Mouse (Mus musculus): ENCODE results near the gene Vapa.

Vapa gene

DNA sequence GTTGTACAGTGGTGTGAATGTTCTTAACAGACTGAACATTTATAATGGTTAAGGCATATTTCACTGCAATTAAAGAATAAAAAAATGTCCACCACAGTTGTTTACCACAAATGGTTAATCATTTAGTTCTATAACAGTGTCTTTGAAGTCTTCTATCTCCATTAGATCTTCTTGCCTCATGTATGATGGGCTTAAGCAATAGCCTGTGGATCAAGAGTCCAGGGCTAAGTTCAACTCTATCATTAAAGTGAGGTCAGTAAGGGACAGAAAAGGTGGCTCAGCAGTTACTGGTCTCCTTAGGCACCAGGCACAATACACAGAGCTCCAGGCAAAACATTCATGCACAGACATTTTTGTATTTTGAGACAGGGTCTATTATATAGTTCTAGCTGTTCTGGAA, 9.8 kb upstream of the Vapa start:
- DNase-seq (ENCODE audit: low spot score) = no peak

DNA sequence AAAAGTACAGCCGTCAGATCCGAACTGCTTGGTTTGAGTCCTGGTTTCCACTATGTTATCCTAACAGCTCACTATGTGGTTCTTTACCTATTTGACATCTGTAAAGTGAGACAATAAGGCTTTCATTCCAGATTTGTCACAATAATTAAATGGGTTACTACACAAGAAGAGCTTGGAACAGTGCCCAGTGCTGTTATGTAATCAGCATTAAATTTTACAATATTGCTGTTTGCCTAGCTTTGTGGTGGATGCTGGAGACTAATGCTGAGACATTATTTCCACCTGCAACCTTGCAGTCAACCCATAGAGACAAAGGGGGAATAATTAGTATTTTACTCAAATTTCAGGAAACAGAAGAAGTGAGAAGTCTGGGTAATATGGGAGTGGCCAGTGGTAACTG, 5.1 kb upstream of the Vapa start:
- no peak for DNase-seq (ENCODE audit: low spot score)

DNA sequence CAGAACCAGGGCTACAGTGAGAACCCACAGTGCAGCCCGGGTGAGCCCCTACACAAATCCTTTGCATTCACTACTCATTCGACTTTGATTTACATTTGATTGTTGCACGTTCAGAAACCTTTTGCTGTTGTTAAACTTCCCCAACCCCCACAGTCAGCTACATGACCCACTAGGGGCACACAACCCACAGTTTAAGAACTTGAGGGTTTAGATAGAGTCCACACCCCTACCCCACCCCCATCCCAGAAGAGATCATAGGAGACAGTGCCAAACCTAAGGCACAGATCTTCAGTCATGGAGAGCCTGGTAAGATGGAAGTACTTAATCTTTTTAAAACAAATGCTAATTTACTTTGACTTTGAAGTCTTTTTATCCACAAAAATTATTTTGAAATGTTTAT, 2.3 kb upstream of the Vapa start:
- DNase-seq (ENCODE audit: low spot score) = no peak

DNA sequence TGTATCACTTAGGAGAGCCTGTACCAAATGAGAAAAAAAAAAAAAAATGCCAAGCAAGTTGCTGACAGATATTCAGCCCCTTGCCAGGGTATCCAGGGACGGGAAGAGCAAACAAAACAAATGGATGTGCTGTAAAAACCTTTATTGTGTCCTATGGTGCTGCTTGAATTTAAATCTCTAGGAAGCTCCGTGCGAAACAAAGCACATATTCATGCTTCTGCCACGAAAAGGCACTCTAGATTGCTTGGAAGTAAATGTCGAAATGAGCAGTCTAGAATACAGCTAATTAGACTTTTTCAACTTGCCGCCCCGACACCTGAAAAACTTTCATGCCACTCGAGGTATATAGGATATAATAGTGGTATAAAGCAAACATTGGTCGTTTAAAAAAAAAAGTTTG, 1.1 kb upstream of the Vapa start:
- DNase-seq (ENCODE audit: low spot score) = no peak

DNA sequence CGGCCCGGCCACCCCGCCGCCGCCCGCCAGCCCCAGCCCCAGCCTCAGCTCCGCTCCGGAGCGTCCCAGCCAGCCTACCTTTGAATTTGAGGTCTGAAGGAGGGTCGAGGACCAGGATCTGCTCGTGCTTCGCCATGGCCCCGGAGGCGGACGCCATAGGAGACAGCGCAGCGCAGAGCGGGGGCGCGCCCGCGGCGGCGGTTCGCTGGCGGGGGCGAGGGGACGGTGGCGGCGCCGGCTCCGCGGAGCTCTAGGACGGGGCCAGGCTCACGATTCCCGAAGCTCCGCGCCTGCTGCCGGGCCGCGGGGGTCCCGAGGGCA, 253 bp downstream of the Vapa start:
- peak; percentile 13 for DNase-seq (ENCODE audit: low spot score)

DNA sequence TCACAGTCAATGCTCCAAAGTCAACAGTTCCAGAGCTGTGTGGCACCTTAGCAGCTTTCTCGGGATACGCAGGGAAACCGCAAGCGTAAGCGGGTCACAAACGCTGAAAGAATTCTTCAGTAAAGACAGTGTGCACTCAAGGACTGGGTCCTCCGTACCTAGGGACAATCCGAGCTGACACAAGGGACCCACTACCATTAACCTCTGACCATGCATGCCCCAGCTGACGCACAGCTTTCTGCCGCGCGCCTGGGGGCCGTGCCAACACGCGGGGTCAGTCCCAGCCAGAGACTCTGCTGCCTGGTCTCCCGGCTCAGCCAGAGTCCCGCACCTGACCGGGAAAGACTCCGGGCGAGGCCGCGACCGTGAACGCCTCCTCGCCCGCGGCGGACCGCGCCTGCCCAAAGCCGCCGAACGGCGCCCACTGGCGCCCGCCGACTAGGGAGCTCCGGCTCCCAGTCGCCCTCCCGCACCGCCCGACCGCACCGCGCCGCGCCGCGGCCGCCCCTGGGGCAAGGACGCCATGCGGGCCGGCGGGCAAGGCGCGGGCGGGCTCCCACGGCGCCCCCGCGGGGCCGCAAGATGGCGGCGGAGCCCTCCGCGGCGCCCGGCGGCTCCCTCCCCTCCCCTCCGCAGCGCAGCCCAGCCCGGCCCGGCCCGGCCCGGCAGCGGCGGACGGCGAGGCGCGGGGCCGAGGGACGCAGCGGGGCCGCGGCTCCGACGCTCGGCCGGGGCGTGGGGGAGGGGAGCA, 789 bp downstream of the Vapa start:
- peak; percentile 11 for DNase-seq (ENCODE audit: low spot score)

DNA sequence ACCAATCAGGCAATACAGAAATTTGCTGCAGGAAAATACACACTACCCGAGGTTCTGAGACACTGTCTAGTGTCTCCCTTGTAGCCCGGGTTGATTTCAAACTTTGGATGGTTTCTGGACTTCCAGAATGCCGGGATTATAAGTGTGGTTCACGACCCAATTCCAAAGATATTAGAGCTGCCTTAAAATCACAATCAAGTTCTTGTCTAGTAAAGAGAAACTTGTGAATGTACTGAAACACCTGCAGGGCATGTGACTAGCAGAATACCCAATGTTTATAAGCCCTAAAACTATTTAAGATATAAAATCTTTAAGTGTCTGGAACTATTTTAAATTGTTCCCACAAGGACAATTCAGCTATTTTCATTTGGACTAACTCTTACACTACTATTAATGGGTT, 1.6 kb downstream of the Vapa start:
- no peak for DNase-seq (ENCODE audit: low spot score)

DNA sequence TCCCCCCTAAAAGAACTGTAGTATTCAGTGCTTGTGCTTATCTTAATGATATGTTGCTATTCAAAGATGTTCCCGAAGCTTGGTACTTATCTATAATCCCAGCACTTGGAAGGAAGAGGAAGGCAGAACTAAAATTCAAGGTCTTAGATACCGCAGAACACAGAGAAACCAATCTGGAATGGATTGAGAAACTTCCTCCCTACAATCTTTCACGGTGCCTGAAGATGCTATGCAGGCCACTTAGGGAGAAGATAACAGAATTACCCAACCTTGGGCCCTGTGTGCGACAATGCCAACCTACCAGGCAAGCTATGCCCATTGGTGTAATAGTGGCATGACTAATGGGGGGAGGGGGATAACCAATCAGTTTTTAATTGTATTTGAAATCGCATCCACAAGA, 4.6 kb downstream of the Vapa start:
- DNase-seq (ENCODE audit: low spot score) = no peak

DNA sequence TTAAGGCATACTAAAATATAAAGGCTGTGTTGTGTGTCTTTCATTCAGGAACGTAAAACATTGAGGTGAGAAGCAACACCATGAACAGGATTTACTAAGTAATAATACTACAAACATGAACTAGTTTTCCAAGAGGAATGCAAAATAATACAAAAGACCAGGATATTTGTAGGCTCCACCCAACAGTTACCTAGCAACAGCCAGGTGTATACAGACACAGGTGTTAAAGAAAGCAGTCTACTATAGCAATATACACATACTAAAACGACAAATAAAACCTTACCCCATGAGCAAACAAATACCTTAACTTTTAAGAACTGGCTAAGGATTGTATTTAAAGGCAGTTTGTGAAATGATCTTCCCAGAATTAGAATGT, 5.1 kb downstream of the Vapa start:
- DNase-seq (ENCODE audit: low spot score) = no peak

DNA sequence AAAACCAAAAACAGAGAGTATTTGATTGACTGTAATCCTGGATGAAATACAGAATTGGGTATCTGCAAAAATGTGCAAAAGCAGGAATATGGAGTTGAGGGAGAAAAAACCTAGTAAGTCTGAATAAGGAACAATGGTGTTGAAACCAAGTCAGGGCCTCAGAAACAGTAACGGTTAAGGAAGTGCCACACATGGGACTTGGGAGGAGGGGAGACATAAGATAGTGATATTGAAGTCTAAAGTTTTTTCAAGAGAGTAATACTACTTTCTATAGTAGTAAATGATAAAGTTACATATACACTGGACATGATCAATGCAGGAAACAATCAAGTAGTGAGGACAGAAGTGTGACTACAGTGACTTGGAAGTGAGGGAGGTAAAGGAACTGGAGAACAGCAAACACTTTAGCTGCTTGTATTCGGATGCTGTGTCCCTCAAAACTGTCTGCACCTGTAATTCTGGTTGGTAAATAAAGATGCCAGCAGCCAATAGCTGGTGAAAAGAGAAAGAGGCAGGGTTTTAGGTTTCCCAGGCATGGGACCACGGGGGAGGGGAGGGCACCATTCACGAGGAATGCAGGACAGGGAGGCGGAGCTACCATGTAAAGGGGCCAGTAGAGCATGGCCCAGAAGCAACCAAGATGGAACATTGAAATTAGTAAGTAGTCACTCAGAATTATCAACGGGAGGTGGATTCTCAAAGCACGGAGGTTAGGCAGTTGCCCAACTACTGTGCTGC, 5.6 kb downstream of the Vapa start:
- no peak for DNase-seq (ENCODE audit: low spot score)

DNA sequence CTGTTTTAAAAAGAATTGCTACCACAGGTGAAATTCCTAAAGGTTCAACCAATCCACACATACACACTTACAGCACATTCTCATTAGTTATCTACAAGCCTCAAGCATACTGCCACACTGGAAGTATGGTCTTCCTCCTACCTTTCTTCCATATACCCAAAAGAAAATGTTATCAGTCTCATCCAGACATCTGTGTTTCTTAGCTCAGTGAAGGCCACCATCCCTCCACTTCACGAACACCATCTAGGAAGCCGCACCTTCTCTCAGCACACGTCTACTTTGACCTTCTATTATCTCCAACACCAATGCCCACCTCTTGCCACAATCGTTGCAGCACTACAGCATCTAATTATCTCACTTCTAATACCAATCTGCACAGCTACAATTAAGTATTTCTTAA, 7.3 kb downstream of the Vapa start:
- no peak for DNase-seq (ENCODE audit: low spot score)

DNA sequence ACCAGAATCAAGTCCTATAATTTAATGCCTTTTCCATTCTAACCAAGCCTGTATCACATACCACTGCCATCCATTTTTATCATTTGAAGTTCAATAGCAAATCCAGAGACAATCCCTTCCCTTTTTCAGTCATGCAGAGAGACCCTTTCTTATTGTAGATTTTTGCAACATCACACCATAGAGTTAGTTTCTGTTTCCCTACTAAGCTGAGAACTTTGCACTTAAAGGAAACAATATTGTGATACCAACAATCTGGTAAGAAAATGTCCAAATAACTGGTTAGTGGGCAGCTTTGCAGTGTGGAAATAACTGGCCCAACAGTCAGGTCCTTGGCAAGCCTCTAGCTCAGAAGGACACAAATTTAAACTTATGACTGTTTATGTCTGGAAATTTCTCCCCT, 8.5 kb downstream of the Vapa start:
- DNase-seq (ENCODE audit: low spot score) = no peak

DNA sequence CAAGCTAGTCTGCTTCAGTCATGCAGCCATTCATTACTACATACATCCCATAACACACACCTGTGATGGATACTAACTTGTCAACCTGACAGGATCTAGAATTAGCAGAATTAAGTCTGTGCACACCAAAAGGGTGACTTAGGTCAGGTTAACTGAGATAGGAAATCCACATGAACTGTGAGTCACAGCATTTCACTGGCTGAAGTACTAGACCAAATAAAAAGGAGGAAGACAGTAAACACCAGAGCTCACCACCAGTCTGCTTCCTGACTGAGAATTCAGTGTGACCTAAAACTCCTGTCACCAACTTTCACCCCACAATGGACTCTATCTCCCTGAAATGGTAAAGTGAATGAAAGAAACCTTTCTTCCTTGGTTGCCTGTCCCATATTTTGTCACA, 9.0 kb downstream of the Vapa start:
- DNase-seq (ENCODE audit: low spot score) = no peak

DNA sequence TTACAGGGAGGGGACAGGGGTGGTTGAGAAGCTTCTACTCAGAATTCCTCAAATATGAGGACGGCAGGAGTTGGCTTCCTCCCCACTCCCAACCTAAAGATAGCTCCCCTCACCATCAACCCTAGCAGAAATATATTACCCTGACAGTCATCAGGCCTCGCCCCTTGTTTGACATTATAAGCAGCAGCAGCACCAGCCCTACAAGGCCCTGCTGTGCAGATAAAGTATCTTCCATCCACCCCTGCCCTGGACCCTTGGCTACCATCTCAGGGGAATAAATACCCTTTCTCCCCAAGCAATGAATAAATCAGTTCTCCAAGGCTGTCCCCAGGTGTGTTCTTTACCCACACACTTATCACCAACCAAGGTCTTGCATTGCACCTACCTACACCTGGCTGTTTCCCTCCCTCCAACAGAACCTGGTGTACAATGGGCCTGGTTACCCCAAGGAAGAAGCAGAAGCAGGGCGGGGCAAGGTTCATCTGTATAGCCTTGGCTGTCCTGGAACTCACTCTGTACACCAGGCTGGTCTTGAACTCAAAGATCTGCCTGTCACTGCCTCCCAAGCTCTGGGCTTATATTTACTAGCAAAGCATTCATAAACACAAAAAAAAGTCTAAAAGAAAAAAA, 15.4 kb downstream of the Vapa start:
- DNase-seq (ENCODE audit: low spot score) = no peak

DNA sequence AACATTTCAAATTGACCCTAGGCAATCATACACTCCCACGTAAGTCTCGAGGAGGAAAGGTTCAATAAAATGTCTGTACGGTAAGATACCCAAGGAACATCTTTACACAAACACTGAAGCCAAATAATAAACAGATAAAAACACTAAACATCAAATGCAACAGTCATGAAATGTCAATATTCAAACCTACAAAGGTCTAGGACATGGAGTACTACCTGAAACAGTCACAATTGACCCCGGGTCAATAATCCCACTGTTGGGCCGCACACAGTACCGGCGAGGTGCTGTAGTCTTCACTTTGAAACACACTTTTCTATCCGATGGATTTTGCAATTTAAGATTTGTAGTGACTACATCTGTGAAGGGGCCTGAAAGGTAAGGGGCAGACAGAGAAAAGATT, 18.7 kb downstream of the Vapa start:
- no peak for DNase-seq (ENCODE audit: low spot score)

DNA sequence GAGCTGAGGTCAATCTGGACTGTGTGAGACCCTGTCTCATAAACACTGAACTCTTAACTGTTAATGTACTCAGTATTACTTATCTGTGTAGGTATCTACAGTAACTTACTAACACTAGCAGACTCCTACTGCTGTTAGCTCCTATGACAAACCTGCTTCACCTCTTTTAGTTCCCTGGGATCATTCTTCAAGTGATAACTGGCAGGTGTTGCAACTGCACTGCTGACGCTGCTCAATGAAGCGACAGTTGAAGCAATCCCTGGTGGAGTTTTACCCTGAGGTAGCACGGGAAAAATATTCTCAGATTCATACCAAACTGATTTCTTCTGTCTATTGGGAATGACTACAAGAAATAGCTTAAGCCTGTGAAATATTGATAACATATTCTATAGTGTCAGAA, 26.5 kb downstream of the Vapa start:
- no peak for DNase-seq (ENCODE audit: low spot score)

DNA sequence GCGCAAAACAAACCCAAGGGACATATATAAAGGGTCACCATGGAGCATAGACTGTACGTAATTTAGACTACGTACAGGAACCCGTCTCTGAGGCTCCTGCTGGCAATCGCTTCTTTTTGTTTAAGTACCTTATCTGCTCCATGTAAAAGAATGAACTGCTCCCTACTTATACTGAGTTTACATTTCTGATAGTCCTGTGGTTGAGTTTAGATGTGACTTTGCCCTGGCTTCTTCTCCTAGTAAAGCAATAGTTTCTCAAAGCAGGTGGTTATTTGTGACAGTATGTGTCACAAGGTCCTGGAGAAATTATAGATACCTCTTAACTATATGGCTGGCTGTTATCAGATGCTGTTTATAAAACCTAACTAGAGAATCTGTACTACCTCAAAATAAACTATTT, 31.9 kb downstream of the Vapa start:
- DNase-seq (ENCODE audit: low spot score) = no peak

DNA sequence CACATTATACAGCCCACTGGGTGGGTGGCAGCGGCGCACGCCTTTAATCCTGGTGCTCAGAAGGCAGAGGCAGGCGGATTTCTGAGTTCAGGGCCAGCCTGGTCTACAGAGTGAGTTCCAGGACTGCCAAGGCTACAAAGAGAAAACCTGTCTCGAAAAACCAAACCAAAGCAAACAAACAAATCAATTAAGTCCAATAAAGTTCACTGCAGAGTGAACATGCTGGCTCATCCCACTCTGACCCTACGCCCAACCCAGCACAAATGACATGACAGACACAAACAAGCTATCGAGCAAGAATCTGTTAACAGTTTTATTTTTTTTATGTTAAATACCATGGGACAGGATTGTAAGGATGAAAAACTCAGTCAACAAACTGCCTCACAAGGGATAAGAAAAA, 33.6 kb downstream of the Vapa start:
- no peak for DNase-seq (ENCODE audit: low spot score)

DNA sequence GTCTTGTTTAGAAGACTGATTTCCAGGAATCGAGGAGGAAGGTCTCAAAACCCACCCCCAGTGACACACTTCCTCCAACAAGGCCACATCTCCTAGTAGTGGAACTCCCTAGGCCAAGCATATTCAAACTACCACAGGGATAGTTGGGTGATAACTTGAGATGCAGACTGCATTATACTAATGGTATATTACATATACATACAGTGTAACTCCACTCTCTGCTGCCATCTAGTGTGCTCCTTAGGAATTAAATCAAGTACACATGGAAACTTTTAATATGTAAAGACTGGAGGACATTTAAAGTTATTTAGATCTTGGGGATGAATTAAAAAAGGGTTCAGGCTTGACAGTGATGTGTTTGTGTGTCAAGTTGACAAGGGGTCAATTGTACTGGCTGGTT, 38.0 kb downstream of the Vapa start:
- DNase-seq (ENCODE audit: low spot score) = no peak

DNA sequence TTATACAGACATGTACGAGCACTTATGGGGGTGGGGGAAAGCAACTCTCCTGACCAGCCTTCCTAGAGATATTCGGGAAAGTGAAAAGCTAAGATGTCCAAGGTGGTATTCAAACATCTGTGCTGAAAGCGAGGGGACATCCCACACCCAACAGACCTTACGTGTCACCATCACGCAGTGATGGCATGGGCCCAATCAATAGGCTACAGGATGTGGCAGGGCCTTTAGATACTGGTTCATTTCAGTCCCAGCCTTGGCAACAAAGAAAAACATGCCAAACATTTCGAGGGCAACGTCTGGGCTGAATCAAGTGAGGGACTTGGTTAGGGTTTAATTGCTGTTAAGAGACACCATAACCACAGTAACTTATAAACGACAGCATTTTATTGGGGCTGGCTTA, 38.5 kb downstream of the Vapa start:
- no peak for DNase-seq (ENCODE audit: low spot score)

DNA sequence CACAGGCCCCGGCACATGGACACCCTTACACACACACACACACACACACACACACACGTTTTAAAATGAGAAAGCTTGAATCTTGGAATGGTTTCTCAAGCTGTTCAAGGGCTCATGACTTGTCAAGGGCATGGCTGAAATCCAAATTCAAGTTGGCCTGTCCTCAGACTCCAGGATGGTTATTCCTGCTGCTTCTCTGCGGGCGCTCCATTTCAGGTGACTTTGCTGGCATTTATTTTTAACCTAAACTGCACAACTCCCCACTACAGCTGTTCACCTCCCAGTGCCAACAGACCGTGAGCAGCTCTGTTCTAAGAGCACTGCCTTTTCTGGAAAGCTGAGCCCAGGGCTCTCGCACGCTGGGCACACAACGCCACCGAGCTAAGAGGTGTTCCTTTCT, 41.5 kb downstream of the Vapa start:
- DNase-seq (ENCODE audit: low spot score) = no peak

DNA sequence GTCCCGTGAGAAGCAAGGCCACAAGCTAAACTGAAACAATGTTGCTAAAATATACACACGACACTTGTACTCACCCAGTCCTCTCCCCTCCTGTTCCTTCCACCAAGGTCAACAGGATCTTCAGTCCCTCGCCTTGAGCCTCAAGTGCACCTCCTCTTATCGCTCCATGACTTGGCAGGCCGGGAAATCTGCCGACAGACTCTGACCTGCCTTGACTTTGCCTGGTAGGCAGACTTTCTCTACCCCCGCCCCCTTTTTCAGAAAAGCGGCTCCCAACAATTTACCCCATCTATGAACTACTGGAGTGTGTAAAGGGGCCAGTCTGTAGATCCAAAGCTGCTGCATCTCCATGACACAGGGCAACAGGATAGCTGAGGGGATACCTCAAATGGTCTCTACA, 41.9 kb downstream of the Vapa start:
- no peak for DNase-seq (ENCODE audit: low spot score)

DNA sequence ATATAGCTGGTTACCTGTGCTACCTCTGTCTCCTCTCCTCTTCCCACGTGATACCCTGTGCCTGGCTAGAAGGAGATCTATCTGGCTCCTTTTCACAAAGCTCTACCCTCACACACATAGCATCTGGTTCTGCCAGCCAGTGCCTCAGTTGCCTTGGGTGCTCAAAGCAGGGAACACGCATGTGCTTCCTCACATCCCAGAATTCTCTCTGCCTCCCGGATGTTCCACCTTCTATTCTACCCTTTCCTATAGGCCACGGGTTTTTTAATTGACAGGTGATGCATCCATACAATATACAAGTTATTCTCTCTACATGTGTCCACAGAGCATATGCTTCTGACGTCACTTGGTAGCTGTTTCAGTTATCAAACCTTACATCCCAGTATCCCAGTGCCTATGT, 49.2 kb downstream of the Vapa start:
- DNase-seq (ENCODE audit: low spot score) = no peak

DNA sequence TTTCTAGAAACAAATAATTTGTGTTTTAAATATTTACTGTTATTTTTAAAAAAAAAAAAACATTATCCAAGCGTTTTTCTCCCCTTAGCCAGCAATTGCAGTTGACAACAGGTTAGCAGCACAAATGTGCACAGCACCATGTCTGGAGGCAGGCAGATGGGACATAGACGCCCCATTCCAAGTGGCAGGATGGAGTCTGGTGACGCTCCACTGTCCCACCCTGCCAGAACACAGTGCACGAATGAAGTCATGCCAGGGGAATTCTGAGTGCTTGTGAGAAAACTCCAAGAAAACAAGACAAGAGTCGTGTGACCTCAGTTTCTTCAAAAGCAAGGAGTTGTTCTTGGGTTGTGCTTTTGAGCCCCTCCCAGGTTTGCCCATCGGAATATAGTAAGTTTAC, 50.0 kb downstream of the Vapa start:
- no peak for DNase-seq (ENCODE audit: low spot score)

Measured in urinary bladder, postnatal 10 days (tissue).